Mouse (Mus musculus) lung, postnatal 36 days (tissue): ENCODE measurements around the gene Glipr2.

Source experiments
- DNase-seq: peaks from one replicate; pipeline ENCODE4 v3.0.0; 2022; ENCODE audit warnings: mixed read lengths

The Glipr2 gene

GRCm38 (mm10) chr4:43970393-43971330 lies 13.5 kb downstream of the Glipr2 start:
- no peak for DNase-seq

DNA sequence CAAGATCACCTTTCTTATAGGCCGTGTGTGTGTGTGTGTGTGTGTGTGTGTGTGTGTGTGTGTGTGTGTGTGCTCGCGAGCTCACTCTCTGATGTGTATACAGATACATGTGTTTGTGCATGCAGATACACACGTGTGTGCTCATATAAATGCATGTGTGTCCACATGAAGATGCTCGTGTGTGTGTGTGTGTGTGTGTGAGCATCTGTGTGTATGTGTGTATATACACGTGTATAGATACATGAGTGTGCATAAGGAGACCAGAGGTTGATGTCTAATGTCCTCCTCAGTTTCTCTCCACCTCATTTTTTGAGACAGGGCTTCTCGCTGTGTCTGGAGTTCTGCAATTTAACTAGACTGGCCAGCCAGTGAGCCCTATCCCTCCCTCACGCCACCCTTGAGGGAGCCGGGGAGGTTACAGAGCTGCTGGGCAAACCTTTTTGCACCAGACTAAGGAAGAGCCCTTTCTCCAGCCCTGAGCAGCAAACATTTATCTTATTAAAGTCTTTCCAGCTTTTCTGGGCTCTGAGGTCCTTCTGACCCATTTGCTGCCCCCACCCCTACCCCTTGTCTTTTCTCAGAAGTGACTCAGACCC lies 14.4 kb downstream of the Glipr2 start:
- DNase-seq: no peak

GRCm38 (mm10) chr4:43972137-43972591 lies 15.0 kb downstream of the Glipr2 start:
- peak; percentile 61 for DNase-seq

DNA sequence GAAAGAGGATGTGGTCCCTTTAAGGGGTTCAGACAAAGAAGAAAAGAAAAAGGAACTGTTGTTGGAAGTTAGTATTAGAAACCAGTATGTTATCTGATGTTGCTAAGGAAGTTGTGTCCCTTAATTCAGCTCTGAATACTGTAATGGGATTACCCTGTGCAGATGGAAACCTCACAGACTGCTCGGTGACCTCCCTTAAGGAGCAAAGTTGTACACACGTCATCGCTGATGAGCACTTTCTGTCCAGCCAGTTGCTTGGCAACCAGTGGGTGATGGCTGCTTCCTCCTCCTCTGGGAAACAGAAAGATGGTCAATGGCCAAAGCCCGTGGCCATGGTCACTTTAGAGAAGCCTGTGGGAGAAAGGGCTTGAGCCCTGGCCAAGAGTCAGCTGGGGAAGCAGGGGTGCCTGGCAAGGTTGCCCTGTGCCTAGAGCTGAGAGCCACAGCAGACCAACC lies 16.4 kb downstream of the Glipr2 start:
- DNase-seq: peak; percentile 88

GRCm38 (mm10) chr4:43974914-43975616 lies 17.9 kb downstream of the Glipr2 start:
- peak; percentile 22 for DNase-seq

GRCm38 (mm10) chr4:43976223-43976740 lies 19.1 kb downstream of the Glipr2 start:
- DNase-seq: peak; percentile 16

- peak; percentile 14 for DNase-seq
Observed at GRCm38 (mm10) chr4:43978521-43979443, 21.6 kb downstream of the Glipr2 start.

DNA sequence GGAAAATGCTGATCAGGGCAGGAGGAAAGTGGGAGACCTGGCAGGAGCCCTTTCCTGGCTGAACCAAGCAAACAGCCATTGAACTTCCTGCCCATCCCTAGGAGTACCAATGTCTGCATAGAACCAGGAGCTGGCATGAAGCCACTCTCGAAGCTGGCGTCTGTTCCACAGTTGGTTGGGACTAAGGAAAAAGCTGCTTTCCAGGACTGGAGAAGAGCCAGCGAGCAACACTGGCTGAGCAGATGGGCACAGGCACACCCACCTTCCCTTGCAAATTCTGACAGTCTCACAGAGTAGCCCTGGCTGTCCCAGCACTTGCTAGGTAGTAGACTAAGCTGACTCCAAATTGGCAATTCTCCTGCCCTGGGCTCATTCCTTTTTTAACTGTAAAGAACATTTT lies 22.5 kb downstream of the Glipr2 start:
- DNase-seq: peak; percentile 80

DNA sequence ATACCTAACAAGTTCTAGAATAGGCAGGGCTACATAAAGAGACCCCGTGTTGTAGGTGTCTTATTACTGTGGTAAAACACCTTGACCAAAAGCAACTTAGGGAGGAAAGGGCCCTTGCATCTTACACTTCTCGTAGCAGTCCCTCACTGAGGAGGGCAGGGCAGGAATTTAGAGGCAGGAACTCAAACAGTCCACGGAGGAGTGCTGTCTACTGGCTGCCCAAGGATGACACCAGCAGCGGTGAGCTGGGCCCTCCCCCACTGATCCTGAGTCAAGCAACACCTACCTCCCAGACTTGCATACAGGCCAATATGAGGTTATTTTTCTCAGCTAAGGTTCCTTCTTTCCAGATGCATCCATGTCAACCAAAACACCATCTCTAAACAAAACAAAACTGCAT lies 23.0 kb downstream of the Glipr2 start:
- DNase-seq: no peak

GRCm38 (mm10) chr4:43980846-43981245 lies 23.6 kb downstream of the Glipr2 start:
- no peak for DNase-seq

GRCm38 (mm10) chr4:43981251-43981650 lies 24.1 kb downstream of the Glipr2 start:
- no peak for DNase-seq

DNA sequence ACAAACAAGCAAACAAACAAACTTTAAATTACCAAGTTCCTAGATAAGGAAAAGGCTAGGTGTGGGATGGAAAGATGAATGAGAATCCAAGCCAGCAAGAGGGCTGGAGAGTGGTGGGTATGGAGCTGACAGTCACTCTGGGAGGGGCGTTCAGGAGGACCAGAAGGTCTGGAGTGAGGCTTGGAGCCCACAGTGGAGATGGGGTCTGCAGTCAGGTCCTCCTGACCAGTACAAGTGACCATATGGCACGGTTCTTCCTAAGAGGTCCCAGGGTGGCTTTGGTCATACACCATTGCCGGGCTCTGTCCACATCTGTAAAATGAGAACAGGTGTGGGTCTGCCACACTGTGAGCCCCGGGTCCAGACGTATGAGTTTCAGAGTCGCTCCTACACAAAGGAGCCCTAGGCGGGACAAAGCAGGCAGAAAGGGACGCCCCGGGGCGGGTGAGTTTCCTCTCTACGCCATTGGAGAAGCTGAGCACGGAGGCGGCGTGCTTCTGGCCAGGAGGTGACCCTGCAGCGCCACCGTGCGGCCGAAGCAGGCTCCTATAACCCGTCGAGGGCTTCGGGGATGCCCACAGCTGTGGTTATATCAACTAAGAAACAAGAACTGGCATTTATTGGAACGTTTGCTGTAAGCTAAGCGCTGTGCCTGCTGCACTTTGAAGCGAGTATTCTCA lies 25.0 kb downstream of the Glipr2 start:
- DNase-seq: peak; percentile 96

DNA sequence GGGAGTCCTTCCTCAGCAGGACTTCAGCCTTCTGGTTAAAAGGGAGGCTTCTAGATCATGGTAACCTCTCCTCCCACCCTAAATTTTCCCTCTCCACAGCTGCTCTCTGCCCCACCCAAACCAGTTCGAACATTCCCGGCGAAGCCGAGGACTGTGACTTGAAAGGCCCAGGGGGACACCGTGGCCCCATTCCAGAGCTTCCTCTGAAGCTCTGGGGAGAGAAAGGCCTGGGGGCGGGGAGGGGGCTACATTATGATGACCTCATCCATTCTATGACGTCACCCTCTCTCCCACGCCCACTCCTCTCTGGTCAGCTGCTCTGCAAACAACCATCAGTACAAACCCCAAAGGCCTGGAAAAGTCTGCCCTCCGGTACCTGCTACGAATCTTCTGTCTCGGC lies 26.0 kb downstream of the Glipr2 start, which contains the start of gene Ccin:
TSS of gene Ccin (plus strand) at position 303 of the 400 bp plus-strand sequence.
- no peak for DNase-seq

- DNase-seq: no peak
Observed at GRCm38 (mm10) chr4:43983756-43984155, 26.6 kb downstream of the Glipr2 start.

- no peak for DNase-seq
Observed at GRCm38 (mm10) chr4:43984326-43984725, 27.1 kb downstream of the Glipr2 start.

GRCm38 (mm10) chr4:43988976-43989375 lies 31.8 kb downstream of the Glipr2 start:
- DNase-seq: no peak

GRCm38 (mm10) chr4:43993072-43993471 lies 35.9 kb downstream of the Glipr2 start:
- DNase-seq: no peak

- no peak for DNase-seq
Observed at GRCm38 (mm10) chr4:43994342-43994741, 37.1 kb downstream of the Glipr2 start.

GRCm38 (mm10) chr4:44003622-44004021 lies 46.4 kb downstream of the Glipr2 start:
- DNase-seq: peak; percentile 38

DNA sequence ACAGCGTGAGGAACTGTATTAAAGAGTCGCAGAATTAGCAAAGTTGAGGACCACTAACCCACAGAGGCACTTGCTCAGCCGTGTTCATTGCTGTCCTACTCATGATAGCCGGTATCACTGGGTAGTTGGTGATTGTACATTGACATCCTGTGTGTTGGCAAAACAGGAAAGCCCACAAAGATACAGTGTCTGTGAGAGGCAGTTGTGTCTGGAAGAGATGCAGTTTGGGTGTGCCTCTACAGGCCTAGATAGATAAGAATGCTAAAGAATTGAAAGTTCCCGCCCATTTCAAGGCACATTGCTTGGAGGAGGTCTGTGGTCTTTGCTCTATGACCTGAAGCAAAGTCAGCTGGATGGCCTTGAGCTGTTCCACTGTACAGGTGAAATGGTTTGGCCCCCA lies 46.9 kb downstream of the Glipr2 start, which contains the start of gene Clta:
TSS of gene Clta (plus strand) at position 327 of the 400 bp plus-strand sequence.
- DNase-seq: no peak
